9 mouse cellular contexts compared by ENCODE assay signal in the genomic region with DNA sequence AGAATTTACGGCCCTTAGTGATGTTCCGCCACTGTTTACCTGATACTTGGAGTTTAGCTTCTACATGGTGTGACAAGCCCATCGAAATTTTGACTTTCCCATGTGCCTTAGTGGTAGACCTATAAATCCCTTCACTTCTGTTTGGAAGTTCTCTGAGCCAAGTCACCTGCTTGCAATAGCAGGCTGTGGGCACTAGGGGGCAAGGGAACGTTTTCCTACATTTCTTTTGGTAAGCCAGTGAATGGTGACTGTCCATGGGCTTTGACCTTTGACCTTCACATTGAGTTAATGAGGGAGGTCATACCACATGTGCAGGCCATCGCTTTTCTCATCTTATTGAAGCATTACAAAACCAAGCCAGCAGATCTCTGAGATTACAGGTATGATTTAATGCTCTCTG. TPM values are rescaled to one million over a fixed set of nuclear protein-coding genes. Genes with fewer than 3 reads are reported as not detected.
DNase-seq lines count a peak whose midpoint lies in the region; ATAC-seq lines count a peak whose summit lies in the region.
"Had no signal": no experiment of that assay in that cellular context is flagged by ENCODE, and none has a peak within 500 bp of the region (broad histone marks: within the 10 kb centered on the region; RNA-seq: fewer than 3 reads in every experiment).

No protein-coding gene starts in this region.

- H3K4me2 ChIP-seq in limb, embryonic 11.5 days (ENCODE audit: low read depth, severe bottlenecking), result no peak overlapping the region
- H3K4me2 ChIP-seq: neural tube, embryonic 12.5 days had no signal

- no peaks in the 10 kb centered on the region for H3K27me3 ChIP-seq in limb, embryonic 11.5 days (ENCODE audit: control insufficient read depth, insufficient read depth, low read length)
- H3K27me3 ChIP-seq: neural tube, embryonic 12.5 days had no signal

- no peak overlapping the region for H3K27ac ChIP-seq in limb, embryonic 11.5 days (replicated peaks; ENCODE audit: low read depth, low read length)
- H3K27ac ChIP-seq: neural tube, embryonic 12.5 days had no signal

- H3K9me3 ChIP-seq in limb, embryonic 11.5 days (ENCODE audit: control insufficient read depth, low read length), result no peaks in the 10 kb centered on the region
- H3K9me3 ChIP-seq: neural tube, embryonic 12.5 days had no signal

- intact Hi-C loops in heart, postnatal 14 days (cut with DNase I), result loop anchor here (2.0 to 5.0 kb wide), 3 partner anchors 76 to 396 kb away; no protein-coding TSS in a partner anchor

- H3K36me3 ChIP-seq in limb, embryonic 11.5 days (ENCODE audit: control insufficient read depth, insufficient read depth, low read length), result no peaks in the 10 kb centered on the region
- H3K36me3 ChIP-seq: neural tube, embryonic 12.5 days had no signal

- ATAC-seq in limb, embryonic 11.5 days (ENCODE audit: insufficient number of reproducible peaks, low FRiP score, low TSS enrichment, low read depth), result no peak

- no peak overlapping the region for H3K9ac ChIP-seq in limb, embryonic 11.5 days (ENCODE audit: low read length)
- H3K9ac ChIP-seq: neural tube, embryonic 12.5 days had no signal

- peak; percentile 55 to 72 for DNase-seq in left cerebral cortex, adult 18-20 months (ENCODE audit: low spot score in 2 of 2)
- DNase-seq in left cerebral cortex, adult 11 months (ENCODE audit: low spot score), result no peak
- DNase-seq in WW6 (ENCODE audit: low read depth, low spot score), result peak; percentile 33
- DNase-seq in cerebellum, postnatal 25 days, result peak; percentile 73 to 83
- peak; percentile 66 to 74 for DNase-seq in heart, postnatal 14 days
- peak; percentile 76 for DNase-seq in limb, embryonic 11.5 days (ENCODE audit: low spot score)
- DNase-seq in retina, adult 2 months (ENCODE audit: low read depth, low spot score), result peak; percentile 34
- peak; percentile 64 for DNase-seq in thymus, postnatal 25 days

- no peaks in the 10 kb centered on the region for H3K4me1 ChIP-seq in limb, embryonic 11.5 days (ENCODE audit: control insufficient read depth, insufficient read depth, low read length)
- H3K4me1 ChIP-seq: neural tube, embryonic 12.5 days had no signal

- no peak overlapping the region for H3K4me3 ChIP-seq in limb, embryonic 11.5 days (ENCODE audit: low read depth, low read length)
- H3K4me3 ChIP-seq: neural tube, embryonic 12.5 days had no signal

- 44% methylated on average over 5 of the region's 5 CpGs for WGBS in limb, embryonic 11.5 days

RNA-seq across cellular contexts. Expression of gene 1700020N01Rik, which starts 8.0 kb away (rescaled TPM):
- not detected for total RNA-seq in left cerebral cortex, adult 18-20 months (2021)
- not detected for total RNA-seq in heart, postnatal 14 days (2021)
- polyA plus RNA-seq in limb, embryonic 11.5 days (2014; fragmentation: Nextera tagmentation; extraction: Ambion mirVana), result not detected in 2 replicates
- polyA plus RNA-seq: neural tube, embryonic 12.5 days had no signal
